Mouse (Mus musculus) c-Kit-positive CD71-positive TER-119-negative erythroid progenitor cells, embryonic 14.5 days (primary cell): ENCODE measurements around the gene Actl6b.

Source experiments
- DNase-seq: peaks from one replicate; pipeline ENCODE4 v3.0.0-alpha.2; 2013; ENCODE audit warnings: low read depth

The Actl6b gene

GRCm38 (mm10) chr5:137562965-137563364, 9.6 kb downstream of the Actl6b start:
- DNase-seq, result no peak

GRCm38 (mm10) chr5:137565744-137566143, 12.4 kb downstream of the Actl6b start:
- DNase-seq, result no peak

GRCm38 (mm10) chr5:137566416-137566815, 13.1 kb downstream of the Actl6b start:
- DNase-seq, result no peak

- no peak for DNase-seq
Observed at GRCm38 (mm10) chr5:137568223-137568798, 15.0 kb downstream of the Actl6b start.

DNA sequence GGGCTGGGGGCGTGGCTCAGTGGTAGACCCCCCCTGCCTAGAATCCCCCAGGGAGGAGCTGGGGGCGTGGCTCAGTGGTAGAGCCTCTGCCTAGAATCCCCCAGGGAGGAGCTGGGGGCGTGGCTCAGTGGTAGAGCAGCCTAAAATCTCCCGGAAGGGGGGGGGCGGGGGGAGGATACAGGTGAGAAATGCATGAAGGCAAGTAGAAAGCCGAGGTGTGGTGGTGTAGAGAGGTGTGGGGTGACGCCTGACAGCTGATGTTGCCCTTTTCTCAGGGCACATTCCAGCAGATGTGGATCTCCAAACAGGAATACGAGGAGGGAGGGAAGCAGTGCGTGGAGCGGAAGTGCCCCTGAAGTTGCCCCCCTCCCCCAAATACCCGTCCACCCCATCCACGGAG, 15.7 kb downstream of the Actl6b start:
- DNase-seq, result no peak

- DNase-seq, result peak; percentile 83
Observed at GRCm38 (mm10) chr5:137569665-137570064, 16.3 kb downstream of the Actl6b start, which contains the start of gene Tfr2. TSS of gene Tfr2 (plus strand) at chr5:137569840.

- DNase-seq, result peak; percentile 27
Observed at GRCm38 (mm10) chr5:137570181-137570580, 16.9 kb downstream of the Actl6b start.

DNA sequence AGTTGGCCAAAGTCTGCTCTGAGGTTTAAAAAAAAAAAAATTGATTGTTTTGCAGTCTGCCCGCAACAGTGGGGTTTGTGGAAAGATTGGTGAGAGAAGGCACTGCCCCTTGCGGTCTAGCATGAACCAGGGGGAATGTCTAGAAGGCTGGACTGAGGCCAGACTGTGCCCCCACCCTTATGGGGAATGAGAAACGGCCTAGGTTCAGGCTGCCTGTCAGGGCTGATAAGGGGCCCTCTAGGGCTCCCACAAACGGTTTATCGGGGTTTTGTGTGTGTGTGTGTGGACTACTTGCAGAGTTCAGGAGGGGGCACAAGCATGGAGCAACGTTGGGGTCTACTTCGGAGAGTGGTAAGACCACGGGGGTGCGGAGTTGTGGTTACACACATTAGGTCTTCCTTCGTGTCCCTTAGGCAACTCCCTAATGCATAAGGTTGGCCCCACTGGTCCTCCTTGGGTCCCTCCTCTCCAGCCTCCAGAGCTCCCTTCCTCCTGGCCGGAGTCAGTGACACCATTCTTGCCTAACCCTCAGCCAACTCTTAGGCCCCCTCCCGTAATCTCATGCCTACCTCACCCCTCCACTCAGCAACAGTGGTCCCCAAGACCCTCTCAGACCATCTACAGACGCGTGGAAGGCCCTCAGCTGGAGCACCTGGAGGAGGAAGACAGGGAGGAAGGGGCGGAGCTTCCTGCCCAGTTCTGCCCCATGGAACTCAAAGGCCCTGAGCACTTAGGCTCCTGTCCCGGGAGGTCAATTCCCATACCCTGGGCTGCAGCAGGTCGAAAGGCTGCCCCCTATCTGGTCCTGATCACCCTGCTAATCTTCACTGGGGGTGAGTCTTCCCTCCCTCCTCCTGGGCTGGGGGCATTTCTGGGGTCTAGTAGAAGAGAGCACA, 17.6 kb downstream of the Actl6b start:
- peak; percentile 84 for DNase-seq

GRCm38 (mm10) chr5:137574470-137574901, 21.2 kb downstream of the Actl6b start:
- DNase-seq, result no peak

DNA sequence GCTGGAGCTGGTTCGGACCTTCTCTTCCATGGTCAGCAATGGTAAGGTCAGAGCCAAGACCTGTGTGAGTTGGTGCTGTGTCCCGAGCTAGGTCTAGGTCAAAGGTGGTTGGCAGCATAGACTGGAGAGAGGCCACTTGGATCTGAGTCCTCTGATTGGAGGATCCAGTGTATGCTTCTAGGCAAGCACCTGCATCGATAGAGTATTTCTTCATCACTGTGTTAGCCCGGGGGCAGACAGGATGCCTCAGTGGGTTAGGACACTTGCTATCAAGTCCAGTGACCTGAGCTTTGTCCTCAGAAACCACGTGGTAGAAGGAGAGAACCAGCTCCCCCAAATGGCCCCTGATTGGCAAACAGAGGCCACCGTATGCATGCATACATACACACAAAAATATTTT, 26.9 kb downstream of the Actl6b start:
- no peak for DNase-seq

GRCm38 (mm10) chr5:137582702-137583101, 29.4 kb downstream of the Actl6b start:
- no peak for DNase-seq

DNA sequence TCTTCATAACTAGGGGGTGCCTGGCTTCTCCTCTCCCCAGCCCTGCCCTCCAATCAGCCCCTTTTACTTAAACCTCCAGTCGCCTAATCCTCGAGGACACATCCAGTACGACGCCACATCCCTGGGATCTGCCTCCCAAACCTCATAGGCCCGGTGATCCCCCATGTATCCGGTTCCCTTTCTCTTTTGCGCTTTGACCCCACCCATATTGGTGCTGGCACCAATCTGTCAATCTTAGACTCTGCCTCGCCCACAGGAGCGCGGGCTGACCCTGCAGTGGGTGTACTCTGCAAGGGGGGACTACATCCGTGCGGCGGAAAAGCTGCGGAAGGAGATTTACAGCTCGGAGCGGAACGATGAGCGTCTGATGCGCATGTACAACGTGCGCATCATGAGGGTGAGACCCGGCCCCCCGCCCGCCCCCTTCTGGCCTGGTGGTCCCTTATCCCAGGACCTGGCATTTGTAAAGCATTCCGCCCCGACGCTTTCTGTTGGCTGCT, 30.4 kb downstream of the Actl6b start:
- DNase-seq, result no peak

DNA sequence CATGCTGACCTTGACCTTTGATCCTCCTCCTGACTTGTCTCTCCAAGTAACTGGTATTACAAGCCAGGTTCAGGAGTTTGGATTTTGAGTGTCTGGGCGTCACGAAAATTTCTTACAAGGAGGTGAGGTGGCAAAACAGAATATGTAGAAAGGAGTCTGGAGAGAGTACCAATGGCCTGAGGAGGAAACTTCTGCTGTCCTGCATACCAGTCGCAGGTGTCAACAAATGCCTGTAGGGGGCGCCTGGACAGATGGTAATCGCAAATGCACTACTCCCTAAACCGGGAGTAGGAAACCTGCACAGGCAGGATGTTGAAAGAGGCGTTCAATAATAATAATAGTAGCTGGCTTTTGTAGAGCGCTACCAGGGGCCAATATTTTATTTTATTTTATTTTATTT, 31.7 kb downstream of the Actl6b start:
- DNase-seq, result peak; percentile 46

- no peak for DNase-seq
Observed at GRCm38 (mm10) chr5:137590507-137590906, 37.2 kb downstream of the Actl6b start.

DNA sequence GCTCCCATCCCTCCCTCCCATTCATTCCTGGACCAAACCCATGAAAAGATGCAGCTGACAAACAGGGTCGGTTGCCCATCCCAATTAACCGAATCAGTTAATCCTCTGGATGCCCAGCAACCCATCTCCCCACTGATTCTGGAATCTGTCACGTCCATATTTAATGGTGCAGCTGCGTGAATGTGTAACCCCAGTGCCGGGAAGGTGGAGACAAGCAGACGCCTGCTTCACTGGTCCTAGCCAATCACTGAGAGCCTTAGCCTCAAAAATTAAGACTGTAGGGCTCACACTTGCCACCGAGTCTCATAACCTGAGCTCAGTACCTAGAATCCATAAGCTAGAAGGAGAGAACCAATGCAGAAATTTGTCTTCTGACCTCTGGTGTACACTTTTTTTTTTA, 42.6 kb downstream of the Actl6b start:
- DNase-seq, result no peak

GRCm38 (mm10) chr5:137596601-137597261, 43.4 kb downstream of the Actl6b start:
- DNase-seq, result no peak

GRCm38 (mm10) chr5:137597625-137598024, 44.3 kb downstream of the Actl6b start:
- no peak for DNase-seq

- DNase-seq, result no peak
Observed at GRCm38 (mm10) chr5:137598100-137598826, 44.9 kb downstream of the Actl6b start.

DNA sequence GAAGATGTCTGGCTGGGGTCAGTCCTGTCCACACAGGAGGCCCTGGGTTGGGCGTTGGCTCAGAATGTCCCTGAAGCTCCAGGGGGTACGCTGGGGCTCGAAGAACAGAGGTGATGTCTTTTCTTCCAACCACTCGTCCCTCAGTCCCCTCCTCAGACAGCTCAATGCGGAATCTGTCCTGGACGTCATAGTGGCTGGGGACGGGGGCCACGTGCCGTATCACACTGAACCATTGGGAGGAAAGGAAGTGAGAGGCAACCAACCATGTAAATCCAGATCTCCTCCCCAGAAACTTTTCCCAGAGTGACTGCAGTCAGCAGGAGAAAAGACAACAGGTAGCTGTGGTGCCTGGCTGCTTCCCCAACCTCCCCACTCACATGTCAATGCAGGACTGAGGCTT, 46.3 kb downstream of the Actl6b start:
- DNase-seq, result no peak

DNA sequence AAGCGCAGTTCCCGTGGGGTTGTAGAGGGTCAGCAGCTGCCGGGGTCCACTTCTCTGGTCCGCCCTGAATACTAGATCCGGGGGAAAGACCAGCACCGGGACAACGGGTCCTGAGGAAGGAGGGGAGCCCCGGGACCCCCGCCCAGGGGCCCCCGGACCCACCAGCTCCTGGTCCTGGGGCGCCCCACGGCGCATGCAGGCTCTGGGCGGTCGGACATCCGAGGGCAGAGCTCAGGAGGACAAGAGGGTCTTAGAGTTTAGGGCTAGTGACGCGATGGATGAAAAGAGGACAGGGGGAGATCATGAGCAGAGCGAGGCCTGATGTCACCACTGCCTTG, 46.9 kb downstream of the Actl6b start:
- DNase-seq, result no peak

GRCm38 (mm10) chr5:137600619-137601364, 47.5 kb downstream of the Actl6b start, which contains the start of gene Mospd3:
TSS of gene Mospd3 (minus strand) at chr5:137601058.
- DNase-seq, result peak; percentile 98
